Mouse (Mus musculus) cerebellum, adult 9-10 months (tissue): Measurements from ENCODE around the gene Gm20390.
A peak's percentile ranks its signal among the peaks of the same experiment; 100 is the strongest.
"Not testable (repeated sequence)": the region's sequence is repeated elsewhere in the genome, so short reads cannot be mapped to it uniquely, and the experiment has no call there.

Experiments used
- DNase-seq: peaks from one replicate; pipeline ENCODE4 v3.0.0; 2022

Gene Gm20390

GRCm38 (mm10) chr11:93963013-93963412, 5.1 kb downstream of the Gm20390 start:
- no peak for DNase-seq

GRCm38 (mm10) chr11:93961482-93961881, 6.6 kb downstream of the Gm20390 start:
- no peak for DNase-seq

GRCm38 (mm10) chr11:93957746-93958145, 10.3 kb downstream of the Gm20390 start:
- DNase-seq = no peak

- no peak for DNase-seq
Observed at GRCm38 (mm10) chr11:93957031-93957555, 11.0 kb downstream of the Gm20390 start.

- no peak for DNase-seq
Observed at GRCm38 (mm10) chr11:93956159-93956558, 11.9 kb downstream of the Gm20390 start, which contains the start of gene Nme2. Gene Nme2, minus strand, starts transcription at chr11:93956259.

- peak; percentile 76 for DNase-seq
Observed at GRCm38 (mm10) chr11:93955256-93956150, 12.6 kb downstream of the Gm20390 start.

- DNase-seq = no peak
Observed at GRCm38 (mm10) chr11:93954738-93955255, 13.3 kb downstream of the Gm20390 start.

GRCm38 (mm10) chr11:93952376-93952775, 15.7 kb downstream of the Gm20390 start:
- DNase-seq = no peak

GRCm38 (mm10) chr11:93950045-93950444, 18.0 kb downstream of the Gm20390 start:
- DNase-seq = no peak

GRCm38 (mm10) chr11:93948887-93949567, 19.1 kb downstream of the Gm20390 start:
- DNase-seq = no peak

GRCm38 (mm10) chr11:93944986-93945385, 23.1 kb downstream of the Gm20390 start:
- DNase-seq = no peak

- DNase-seq = no peak
Observed at GRCm38 (mm10) chr11:93940906-93941305, 27.2 kb downstream of the Gm20390 start.

- no peak for DNase-seq
Observed at GRCm38 (mm10) chr11:93929106-93929505, 39.0 kb downstream of the Gm20390 start.

GRCm38 (mm10) chr11:93915019-93915418, 53.1 kb downstream of the Gm20390 start:
- not testable (repeated sequence) for DNase-seq

- no peak for DNase-seq
Observed at GRCm38 (mm10) chr11:93911603-93912002, 56.5 kb downstream of the Gm20390 start.

- no peak for DNase-seq
Observed at GRCm38 (mm10) chr11:93908829-93909228, 59.3 kb downstream of the Gm20390 start.

GRCm38 (mm10) chr11:93907839-93908238, 60.3 kb downstream of the Gm20390 start:
- no peak for DNase-seq

- DNase-seq = no peak
Observed at GRCm38 (mm10) chr11:93906834-93907233, 61.3 kb downstream of the Gm20390 start.
